Mouse (Mus musculus): Measurements from ENCODE around the gene Nmt1. TPM values are rescaled to one million over a fixed set of nuclear protein-coding genes. Genes with fewer than 3 reads are reported as not detected.

Gene Nmt1
- total and polyA plus RNA-seq, 3 experiments: 9.2 to 83.8 (median 51.2) TPM

DNA sequence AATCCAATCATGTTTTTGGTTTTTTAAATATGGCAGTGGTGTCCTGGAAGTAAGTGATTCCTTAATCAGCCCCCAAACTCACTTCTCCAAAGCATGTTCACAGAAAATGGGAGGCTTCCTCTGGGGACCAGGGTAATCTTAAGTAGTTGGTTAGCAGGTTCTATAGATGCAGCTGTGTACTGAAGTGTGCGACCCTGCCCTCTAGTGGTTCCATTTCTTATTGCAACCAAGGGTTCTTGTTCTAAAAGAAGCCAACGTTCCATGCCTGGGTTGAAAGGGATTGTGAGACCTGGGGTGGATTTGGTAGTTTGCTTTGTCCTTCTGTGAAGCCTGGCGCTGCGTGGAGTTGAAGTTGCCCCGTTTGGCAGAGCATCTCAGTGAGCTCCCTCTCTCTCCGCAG lies 26.8 kb downstream of the Nmt1 start:
- TF ChIP-seq CTCF (IDR thresholded peaks at IDR 0.05; ENCODE audit: low read depth, low read length) (peak; percentile 61; the same call in 1 of the 2 replicates), GATA2 (IDR thresholded peaks at IDR 0.05; ENCODE audit: borderline replicate concordance, low read depth, low read length) (no peak)
- DNase-seq (ENCODE audit: low spot score): peak; percentile 53
- Histone ChIP-seq H3K9me3 (replicated peaks) (no peaks in the 10 kb centered on the region), H3K27me3 (ENCODE audit: insufficient read depth, low read length) (no peaks in the 10 kb centered on the region), H3K36me3 (replicated peaks) (peaks cover 95% of the 10 kb centered on the region), H3K4me1 (ENCODE audit: insufficient read depth, low read depth, low read length) (no peaks in the 10 kb centered on the region), H3K4me3 (ENCODE audit: low read depth, low read length) (no peak overlapping the region)
- ATAC-seq (ENCODE audit: extremely low read depth, insufficient number of reproducible peaks, low FRiP score, poor library complexity, severe bottlenecking): no peak

DNA sequence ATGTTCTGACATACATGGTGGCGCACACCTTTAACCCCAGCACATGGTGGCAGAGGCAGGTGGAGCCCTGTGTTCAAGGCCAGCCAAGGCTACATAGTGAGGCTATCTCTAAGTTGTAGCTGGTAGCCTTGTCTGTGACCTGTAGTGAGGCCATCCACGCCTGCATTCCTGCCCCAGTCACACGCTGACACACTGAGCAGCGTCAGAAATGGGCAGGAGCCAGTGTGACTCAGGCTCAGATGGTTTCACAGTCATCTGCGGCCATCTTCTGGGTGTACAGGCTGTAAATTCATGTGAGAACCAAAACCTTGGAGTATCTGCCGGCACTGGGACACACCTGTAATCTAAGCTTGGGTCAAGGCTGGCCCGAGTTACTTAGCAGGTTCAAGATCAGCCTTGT lies 28.6 kb downstream of the Nmt1 start:
- Histone ChIP-seq H3K4me1 (ENCODE audit: insufficient read depth, low read depth, low read length) (no peaks in the 10 kb centered on the region), H3K4me3 (ENCODE audit: low read depth, low read length) (no peak overlapping the region), H3K36me3 (replicated peaks) (peaks cover 95% of the 10 kb centered on the region), H3K27me3 (ENCODE audit: insufficient read depth, low read length) (no peaks in the 10 kb centered on the region), H3K9me3 (replicated peaks) (no peaks in the 10 kb centered on the region)
- ATAC-seq (ENCODE audit: extremely low read depth, insufficient number of reproducible peaks, low FRiP score, poor library complexity, severe bottlenecking): no peak
- no peak for TF ChIP-seq CTCF (IDR thresholded peaks at IDR 0.05; ENCODE audit: low read depth, low read length)
- TF ChIP-seq POLR2AphosphoS5 (IDR thresholded peaks at IDR 0.05; ENCODE audit: insufficient replicate concordance, low read depth, low read length): no peak
- no peak for TF ChIP-seq TAL1 (conservative IDR thresholded peaks at IDR 0.05; ENCODE audit: low read depth, low read length)
- TF ChIP-seq GATA2 (IDR thresholded peaks at IDR 0.05; ENCODE audit: borderline replicate concordance, low read depth, low read length): no peak
- TF ChIP-seq GATA1 (IDR thresholded peaks at IDR 0.05; ENCODE audit: borderline replicate concordance, low read length): no peak
- no peak for DNase-seq (ENCODE audit: low spot score)

DNA sequence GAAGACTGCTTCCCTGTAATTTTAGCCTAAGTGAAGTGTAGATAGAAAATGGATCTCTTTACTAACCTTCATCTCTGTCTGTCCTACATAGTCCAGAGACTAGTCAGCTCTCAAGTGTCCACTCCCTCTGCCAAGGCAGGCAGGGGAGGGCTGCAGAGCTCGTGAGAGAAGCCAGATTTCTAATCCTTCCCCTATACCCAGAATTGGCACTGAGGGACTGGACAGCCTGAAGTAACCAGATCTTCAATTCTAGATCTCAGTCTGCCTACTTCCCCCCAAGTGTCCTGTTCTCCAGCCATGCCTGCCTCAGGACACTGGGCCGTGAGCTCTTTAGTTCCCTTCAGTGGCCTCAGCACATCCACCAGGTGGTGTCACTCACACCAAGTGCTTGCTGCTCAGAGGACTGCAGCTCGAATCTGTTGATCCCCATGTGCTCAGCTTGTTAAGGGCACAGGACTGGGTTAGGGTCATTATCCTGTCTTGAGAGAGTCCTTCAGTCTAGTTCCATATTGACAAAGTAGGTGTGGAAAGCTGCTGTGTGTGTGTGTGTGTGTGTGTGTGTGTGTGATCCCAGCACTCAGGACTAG lies 30.6 kb downstream of the Nmt1 start:
- no peak for TF ChIP-seq POLR2AphosphoS5 (IDR thresholded peaks at IDR 0.05; ENCODE audit: insufficient replicate concordance, low read depth, low read length)
- TF ChIP-seq GATA1 (IDR thresholded peaks at IDR 0.05; ENCODE audit: borderline replicate concordance, low read length): no peak
- no peak for TF ChIP-seq CTCF (IDR thresholded peaks at IDR 0.05; ENCODE audit: low read depth, low read length)
- TF ChIP-seq TAL1 (conservative IDR thresholded peaks at IDR 0.05; ENCODE audit: low read depth, low read length): no peak
- TF ChIP-seq GATA2 (IDR thresholded peaks at IDR 0.05; ENCODE audit: borderline replicate concordance, low read depth, low read length): no peak
- ATAC-seq (ENCODE audit: extremely low read depth, insufficient number of reproducible peaks, low FRiP score, poor library complexity, severe bottlenecking) (no peak), DNase-seq (ENCODE audit: low spot score) (no peak)
- Histone ChIP-seq H3K4me1 (ENCODE audit: insufficient read depth, low read depth, low read length) (no peaks in the 10 kb centered on the region), H3K9me3 (replicated peaks) (no peaks in the 10 kb centered on the region), H3K27me3 (ENCODE audit: insufficient read depth, low read length) (no peaks in the 10 kb centered on the region), H3K4me3 (ENCODE audit: low read depth, low read length) (no peak overlapping the region), H3K36me3 (replicated peaks) (peaks cover 93% of the 10 kb centered on the region)

DNA sequence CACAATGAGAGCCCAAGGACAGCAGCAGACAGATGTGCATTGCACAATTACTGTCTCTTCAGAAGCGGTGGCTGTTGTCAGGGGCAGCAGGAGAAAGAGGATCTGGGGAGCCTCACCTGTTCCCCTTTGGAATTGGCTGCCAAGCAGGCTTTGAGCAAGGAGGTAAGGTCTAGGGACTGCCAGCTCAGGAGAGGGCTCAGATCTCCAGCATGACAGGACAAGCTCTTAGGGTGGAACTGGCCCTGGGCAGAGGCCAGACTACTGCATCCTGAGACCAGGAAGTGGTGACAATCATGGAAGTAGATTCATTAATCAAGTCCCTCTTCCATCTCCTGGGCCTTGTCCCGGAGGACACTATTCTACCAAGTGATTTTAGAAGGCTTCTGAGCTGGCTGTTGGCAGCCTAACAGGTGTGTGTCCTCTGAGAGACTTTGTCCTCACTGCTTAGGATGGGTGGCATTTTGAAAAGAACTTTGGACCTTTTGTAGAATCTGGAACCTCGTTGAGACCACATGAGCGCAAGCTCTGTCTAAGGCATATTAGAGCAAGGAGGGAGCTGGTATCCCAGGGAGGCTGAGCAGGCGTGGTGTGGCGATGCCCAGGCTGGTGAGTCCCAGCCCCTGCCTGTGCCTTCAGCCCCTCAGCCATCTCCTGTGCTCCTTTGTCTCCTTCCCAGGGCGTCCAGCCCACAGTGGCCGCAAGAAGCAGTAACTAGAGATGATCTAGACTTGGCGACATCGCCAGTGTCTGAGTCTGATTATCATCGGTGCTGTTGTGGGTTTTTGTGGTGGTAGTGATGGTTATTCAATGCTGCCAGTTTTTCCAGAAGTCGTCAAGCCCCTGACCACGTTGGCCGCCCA lies 38.4 kb downstream of the Nmt1 start:
- no peak overlapping the region for H3K4me3 ChIP-seq (ENCODE audit: low read depth, low read length)
- ATAC-seq (ENCODE audit: extremely low read depth, insufficient number of reproducible peaks, low FRiP score, poor library complexity, severe bottlenecking): no peak
- peaks cover 96% of the 10 kb centered on the region for H3K36me3 ChIP-seq (replicated peaks)
- no peaks in the 10 kb centered on the region; the same call in 1 of the 2 replicates for H3K27me3 ChIP-seq (ENCODE audit: insufficient read depth, low read length)
- no peaks in the 10 kb centered on the region for H3K4me1 ChIP-seq (ENCODE audit: insufficient read depth, low read depth, low read length)
- DNase-seq (ENCODE audit: low spot score): no peak
- no peaks in the 10 kb centered on the region for H3K9me3 ChIP-seq (replicated peaks)
- no peak for TF ChIP-seq TAL1 (conservative IDR thresholded peaks at IDR 0.05; ENCODE audit: low read depth, low read length)
- no peak for TF ChIP-seq GATA1 (IDR thresholded peaks at IDR 0.05; ENCODE audit: borderline replicate concordance, low read length)
- TF ChIP-seq GATA2 (IDR thresholded peaks at IDR 0.05; ENCODE audit: borderline replicate concordance, low read depth, low read length): no peak
- no peak for TF ChIP-seq POLR2AphosphoS5 (IDR thresholded peaks at IDR 0.05; ENCODE audit: insufficient replicate concordance, low read depth, low read length)
- TF ChIP-seq CTCF (IDR thresholded peaks at IDR 0.05; ENCODE audit: low read depth, low read length): no peak

DNA sequence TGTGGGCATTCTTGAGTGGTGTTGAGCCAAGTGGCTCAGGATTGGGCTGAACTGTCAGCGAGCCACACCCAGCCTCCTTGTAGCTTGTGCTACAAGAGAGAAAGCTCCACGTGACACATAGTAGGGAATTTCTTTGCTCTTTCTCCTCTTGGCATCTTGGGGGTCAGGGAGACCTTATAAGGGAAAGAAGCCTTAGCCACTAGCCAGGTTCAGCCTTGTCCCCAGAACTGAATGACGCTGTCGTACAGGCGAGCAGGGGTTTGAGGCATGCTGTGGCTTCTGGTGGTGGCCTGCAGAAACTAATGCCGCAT lies 39.0 kb downstream of the Nmt1 start:
- Histone ChIP-seq H3K4me3 (ENCODE audit: low read depth, low read length) (no peak overlapping the region), H3K4me1 (ENCODE audit: insufficient read depth, low read depth, low read length) (no peaks in the 10 kb centered on the region), H3K9me3 (replicated peaks) (no peaks in the 10 kb centered on the region), H3K27me3 (ENCODE audit: insufficient read depth, low read length) (no peaks in the 10 kb centered on the region; the same call in 1 of the 2 replicates), H3K36me3 (replicated peaks) (peaks cover 94% of the 10 kb centered on the region)
- ATAC-seq (ENCODE audit: extremely low read depth, insufficient number of reproducible peaks, low FRiP score, poor library complexity, severe bottlenecking) (no peak), DNase-seq (ENCODE audit: low spot score) (no peak)
- TF ChIP-seq TAL1 (conservative IDR thresholded peaks at IDR 0.05; ENCODE audit: low read depth, low read length): no peak
- TF ChIP-seq POLR2AphosphoS5 (IDR thresholded peaks at IDR 0.05; ENCODE audit: insufficient replicate concordance, low read depth, low read length): no peak
- no peak for TF ChIP-seq GATA1 (IDR thresholded peaks at IDR 0.05; ENCODE audit: borderline replicate concordance, low read length)
- TF ChIP-seq GATA2 (IDR thresholded peaks at IDR 0.05; ENCODE audit: borderline replicate concordance, low read depth, low read length): no peak
- no peak for TF ChIP-seq CTCF (IDR thresholded peaks at IDR 0.05; ENCODE audit: low read depth, low read length)

DNA sequence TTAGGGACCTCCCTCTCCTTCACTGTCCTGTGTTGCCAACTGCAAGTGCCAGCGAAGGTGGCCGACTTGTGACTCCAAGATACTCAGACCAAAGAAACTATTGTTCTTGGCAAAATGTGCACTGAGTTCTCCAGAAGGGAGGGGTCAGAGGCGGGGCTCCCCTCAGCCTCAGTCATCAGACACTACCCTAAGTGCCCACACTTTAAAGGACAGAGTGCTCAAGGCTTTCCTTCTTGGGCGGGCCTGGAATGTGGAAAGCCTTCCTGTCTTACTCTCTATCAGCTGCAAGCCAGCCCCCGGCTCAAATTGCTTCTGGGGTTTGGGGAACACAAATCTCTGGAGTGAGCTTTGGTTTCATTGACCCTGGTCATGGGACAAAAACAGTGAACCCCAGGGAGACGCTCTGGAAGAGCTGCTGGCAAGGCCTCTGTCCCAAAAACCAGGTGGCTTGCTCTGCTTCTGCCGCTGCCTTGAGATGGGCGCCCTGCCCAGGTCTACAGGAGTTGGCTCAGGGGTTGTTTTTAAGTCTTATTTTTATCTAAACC lies 39.5 kb downstream of the Nmt1 start:
- no peak for TF ChIP-seq TAL1 (conservative IDR thresholded peaks at IDR 0.05; ENCODE audit: low read depth, low read length)
- TF ChIP-seq POLR2AphosphoS5 (IDR thresholded peaks at IDR 0.05; ENCODE audit: insufficient replicate concordance, low read depth, low read length): no peak
- TF ChIP-seq GATA2 (IDR thresholded peaks at IDR 0.05; ENCODE audit: borderline replicate concordance, low read depth, low read length): no peak
- no peak for TF ChIP-seq GATA1 (IDR thresholded peaks at IDR 0.05; ENCODE audit: borderline replicate concordance, low read length)
- TF ChIP-seq CTCF (IDR thresholded peaks at IDR 0.05; ENCODE audit: low read depth, low read length): no peak
- Histone ChIP-seq H3K4me3 (ENCODE audit: low read depth, low read length) (no peak overlapping the region), H3K9me3 (replicated peaks) (no peaks in the 10 kb centered on the region), H3K4me1 (ENCODE audit: insufficient read depth, low read depth, low read length) (no peaks in the 10 kb centered on the region), H3K36me3 (replicated peaks) (peaks cover 90% of the 10 kb centered on the region), H3K27me3 (ENCODE audit: insufficient read depth, low read length) (no peaks in the 10 kb centered on the region; the same call in 1 of the 2 replicates)
- ATAC-seq (ENCODE audit: extremely low read depth, insufficient number of reproducible peaks, low FRiP score, poor library complexity, severe bottlenecking) (no peak), DNase-seq (ENCODE audit: low spot score) (no peak)

All from G1E (cell line).